Mouse (Mus musculus): ENCODE results near the gene Fbxl15. TPM values are rescaled to one million over a fixed set of nuclear protein-coding genes. Genes with fewer than 3 reads are reported as not detected.
A peak's percentile ranks its signal among the peaks of the same experiment; 100 is the strongest.

Fbxl15 gene
- total RNA-seq, 2 experiments from 2014 or later, result 26.8 to 28.9 TPM

DNA sequence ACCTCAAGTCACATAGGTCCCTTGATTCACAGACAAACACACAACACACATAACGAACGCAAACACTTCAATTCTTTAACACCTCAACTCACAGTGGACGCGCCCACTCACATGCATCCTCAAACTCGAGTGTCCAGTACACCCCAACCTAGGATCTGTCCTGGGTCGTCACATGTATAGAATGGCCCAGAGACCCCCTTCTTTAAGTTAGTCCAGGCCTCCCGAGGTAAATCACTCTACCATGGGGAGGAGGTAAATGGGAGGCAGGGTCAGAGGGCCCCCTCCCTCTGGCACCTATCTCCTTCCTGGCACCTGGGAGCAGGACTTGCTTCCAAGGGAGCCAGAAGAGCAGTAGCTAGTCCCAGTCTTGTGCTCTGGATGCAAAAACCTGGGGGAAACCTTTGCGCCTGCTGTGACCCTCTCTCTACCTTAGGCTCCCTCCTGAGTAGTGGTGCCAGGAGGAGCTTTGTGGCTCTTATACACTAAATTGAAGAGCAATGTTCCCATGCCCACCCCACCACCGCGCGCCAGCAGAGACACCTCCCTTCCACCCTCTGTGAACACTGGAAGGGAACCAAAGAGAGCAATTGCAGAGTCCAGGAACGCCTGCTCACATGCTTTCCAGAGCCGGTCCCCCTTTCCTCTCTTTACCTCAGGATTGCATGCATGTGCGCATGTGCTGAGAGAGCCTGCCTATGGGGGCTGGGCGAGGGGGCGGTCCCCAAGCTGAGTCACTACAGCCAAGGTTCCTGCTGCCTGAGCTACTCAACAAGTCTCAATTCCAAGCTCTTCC, 9.2 kb upstream of the Fbxl15 start:
- DNase-seq (ENCODE audit: low spot score in 2 of 2), result peak; percentile 90 to 96
- no peak for TF ChIP-seq CTCF (conservative IDR thresholded peaks at IDR 0.05)
- H3K4me3 ChIP-seq, result peak overlapping the region; percentile 64
- H3K27ac ChIP-seq, result peak overlapping the region; percentile 95

DNA sequence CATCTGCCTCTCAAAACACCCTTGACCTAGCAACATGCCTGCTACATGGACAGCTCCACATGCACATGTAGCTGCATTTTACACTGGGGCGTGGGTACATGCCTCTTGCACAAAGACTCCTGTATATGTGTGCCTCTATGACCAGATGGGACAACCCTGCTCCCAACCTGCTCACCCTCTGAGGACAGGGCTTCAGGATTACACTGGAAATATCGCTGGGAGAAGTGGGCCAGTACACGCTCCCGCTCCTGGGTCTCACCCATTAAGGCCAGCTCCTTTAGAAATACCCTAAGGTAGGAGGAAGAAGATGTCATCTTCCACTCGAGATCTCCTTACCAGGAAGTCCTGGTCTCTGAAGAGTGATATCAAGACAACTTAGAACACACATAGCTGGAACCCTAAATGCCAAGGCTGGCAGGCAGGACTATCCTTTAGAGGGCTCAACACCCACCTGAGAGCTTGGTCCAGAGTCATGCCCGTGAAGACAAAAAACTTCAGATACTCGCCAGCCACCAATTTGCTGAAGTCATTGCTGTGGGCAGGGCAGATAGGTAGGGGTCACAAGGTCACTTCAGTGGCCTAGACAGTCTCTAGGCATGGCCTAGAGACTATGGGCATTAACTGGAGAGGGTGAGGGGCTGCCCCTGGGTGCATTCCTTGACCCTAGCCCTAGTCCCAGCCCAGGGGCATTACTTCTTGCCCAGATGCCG, 7.8 kb upstream of the Fbxl15 start:
- peak overlapping the region; percentile 95 for H3K27ac ChIP-seq
- TF ChIP-seq CTCF (conservative IDR thresholded peaks at IDR 0.05), result no peak
- DNase-seq (ENCODE audit: low spot score in 2 of 2), result peak in 1 of 2 experiments; percentile 9
- no peak overlapping the region for H3K4me3 ChIP-seq

DNA sequence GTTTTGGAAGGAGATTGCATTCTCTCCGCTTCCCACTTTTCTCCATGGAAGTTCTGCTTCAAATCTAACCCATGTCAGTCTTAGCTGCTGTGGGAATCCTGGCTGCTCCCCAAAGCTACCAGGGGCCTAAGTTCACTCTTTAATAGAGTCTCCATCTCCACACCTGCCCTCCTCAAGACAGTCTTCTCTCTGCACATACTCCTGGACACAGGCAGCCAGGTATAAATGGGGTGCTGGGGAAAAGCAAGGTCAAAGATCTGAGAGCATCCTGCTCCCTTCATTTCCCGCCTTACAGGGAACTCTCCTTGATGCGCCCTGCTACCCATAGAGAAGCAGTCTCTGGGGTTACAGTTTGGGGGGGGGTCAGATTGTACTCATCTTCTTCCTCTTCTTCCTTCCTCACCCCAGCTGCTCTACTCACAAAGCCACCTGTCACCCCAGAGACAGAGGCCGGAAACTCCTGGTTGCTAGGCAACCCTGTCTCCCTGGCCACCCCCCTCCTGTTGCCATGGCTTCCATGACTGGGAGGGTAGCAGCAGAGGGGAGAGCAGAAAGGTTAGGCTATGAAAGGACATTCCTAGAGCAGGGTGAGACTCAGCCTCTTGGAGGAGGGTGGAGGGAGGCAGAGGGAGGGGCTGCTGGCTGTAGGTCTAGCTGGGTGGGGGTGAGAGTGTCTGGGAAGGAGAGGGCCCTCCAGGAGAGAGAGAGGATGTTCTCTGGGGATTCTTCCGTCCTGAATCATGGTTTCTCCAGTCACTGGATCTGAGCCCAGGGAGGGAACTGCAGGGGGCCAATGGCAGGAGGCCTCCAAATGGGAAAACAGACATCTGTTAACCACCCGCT, 6.7 kb upstream of the Fbxl15 start:
- no peak for TF ChIP-seq CTCF (conservative IDR thresholded peaks at IDR 0.05)
- Histone ChIP-seq H3K4me3 (peak overlapping the region; percentile 8; the same call in 1 of the 2 replicates), H3K27ac (peak overlapping the region; percentile 95)
- DNase-seq (ENCODE audit: low spot score in 2 of 2), result peak in 1 of 2 experiments; percentile 70

DNA sequence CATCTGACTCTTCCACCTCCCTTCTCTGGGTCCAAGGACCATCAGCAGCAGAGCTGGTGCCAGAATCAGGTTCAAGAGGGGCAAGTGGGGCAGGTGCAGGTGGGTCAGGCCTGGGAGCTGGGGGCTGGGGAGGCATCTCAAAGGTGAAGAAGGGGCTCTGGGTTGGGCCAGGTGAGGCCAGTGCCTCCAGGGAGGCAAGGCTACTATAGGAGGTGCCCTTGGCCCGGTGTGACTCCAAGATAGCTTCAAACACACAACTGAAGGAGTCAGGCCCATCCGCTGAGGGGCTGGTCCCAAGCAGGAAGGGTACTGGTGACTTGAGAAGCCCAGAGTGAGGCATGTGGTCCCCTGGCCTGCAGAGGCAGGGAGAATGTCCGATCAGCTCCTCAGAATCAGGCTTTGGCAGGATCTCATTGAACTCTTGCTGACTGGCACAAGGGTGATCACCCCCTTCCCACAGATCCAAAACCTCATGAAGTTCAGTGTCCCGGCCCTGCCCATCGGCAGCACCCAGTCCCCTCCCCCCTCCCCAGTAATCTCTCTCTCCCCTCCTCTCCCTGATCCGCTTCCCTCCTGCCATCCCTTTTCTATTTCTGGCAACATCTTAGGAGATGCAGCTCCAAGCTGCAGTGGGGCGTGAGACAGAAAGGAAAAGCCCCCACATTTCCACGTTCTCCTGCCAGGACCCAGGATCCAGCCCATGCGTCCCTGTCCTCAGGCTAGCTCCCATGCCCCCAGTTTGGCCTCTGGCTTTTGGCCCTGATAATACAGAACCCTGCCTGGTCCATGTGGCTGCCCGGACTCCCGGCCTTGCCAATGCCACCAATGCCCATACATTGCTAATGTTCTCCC, 5.6 kb upstream of the Fbxl15 start:
- DNase-seq (ENCODE audit: low spot score in 2 of 2), result peak in 1 of 2 experiments; percentile 9
- Histone ChIP-seq H3K27ac (peak overlapping the region; percentile 95), H3K4me3 (peak overlapping the region; percentile 24; the same call in 1 of the 2 replicates)
- no peak for TF ChIP-seq CTCF (conservative IDR thresholded peaks at IDR 0.05)

DNA sequence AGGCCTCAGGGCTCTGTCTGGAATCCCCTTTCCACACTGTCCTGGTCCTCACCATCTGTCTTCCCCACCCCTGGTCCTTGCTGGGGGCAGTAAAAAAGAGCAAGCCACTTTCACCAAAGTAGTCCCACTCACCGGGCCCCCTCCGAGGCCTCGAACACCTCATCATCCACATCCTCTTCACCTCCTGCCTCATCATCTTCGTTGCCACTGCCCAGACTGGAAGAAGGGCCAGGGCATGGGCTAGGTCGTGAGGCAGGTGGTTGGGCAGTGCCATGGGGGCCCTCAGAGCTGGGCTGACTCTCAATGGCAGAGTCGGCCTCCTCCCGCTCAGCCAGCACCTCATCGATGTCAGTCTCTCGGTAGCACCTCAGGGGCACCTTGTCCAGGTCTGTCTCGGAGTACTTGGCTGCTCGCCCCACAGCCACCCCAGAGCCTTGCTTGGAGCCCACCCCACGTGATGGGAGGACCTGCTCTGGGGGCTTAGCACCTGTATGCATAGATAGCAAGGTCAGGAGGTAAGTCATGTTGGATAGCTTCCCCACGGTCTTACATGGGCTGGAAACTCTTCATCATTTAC, 4.9 kb upstream of the Fbxl15 start:
- Histone ChIP-seq H3K4me3 (no peak overlapping the region; the same call in 1 of the 2 replicates), H3K27ac (peak overlapping the region; percentile 95)
- peak in 1 of 2 experiments; percentile 9 for DNase-seq (ENCODE audit: low spot score in 2 of 2)
- no peak for TF ChIP-seq CTCF (conservative IDR thresholded peaks at IDR 0.05)

DNA sequence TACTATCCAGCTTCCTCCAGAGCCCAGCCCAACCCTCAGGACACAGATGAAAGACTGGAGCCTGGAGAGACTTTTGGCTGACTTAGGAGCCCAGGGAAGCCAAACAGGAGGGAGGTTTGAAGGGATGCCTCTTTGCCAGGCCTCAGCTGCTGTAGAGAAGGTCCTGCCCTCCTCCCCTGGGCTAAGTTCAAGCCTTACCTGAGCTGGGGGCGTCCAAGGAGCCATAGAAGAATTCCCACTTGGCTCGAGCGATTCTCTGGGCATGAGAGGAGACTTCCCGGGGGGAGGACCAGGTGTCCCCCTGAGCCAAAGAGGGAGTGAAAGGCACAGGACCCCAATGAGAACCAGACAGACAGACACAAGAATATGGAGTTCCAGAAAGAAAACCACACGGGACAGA, 4.3 kb upstream of the Fbxl15 start:
- no peak overlapping the region; the same call in 1 of the 2 replicates for H3K27ac ChIP-seq
- no peak overlapping the region for H3K4me3 ChIP-seq
- no peak for TF ChIP-seq CTCF (conservative IDR thresholded peaks at IDR 0.05)
- DNase-seq (ENCODE audit: low spot score in 2 of 2), result no peak

DNA sequence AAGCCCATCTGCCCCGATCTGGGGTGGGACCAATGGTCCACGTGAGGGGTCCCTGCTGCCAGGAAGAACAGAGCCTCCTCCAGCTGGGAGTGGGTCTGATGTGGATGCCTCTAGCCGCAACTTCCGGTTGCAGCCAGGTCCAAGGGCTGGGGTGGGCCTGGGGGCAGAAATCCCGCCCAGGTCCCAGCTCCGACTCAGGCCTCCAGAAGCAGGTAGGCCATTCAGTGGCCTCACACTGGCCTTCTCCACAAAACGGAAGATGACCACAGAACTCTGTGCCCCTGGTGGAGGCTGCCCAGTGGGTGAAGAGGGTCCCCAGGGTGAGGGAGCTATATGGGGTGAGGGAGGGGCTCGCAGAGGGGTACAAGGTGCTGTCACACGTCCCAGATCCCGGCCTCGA, 3.6 kb upstream of the Fbxl15 start:
- no peak for TF ChIP-seq CTCF (conservative IDR thresholded peaks at IDR 0.05)
- no peak for DNase-seq (ENCODE audit: low spot score in 2 of 2)
- Histone ChIP-seq H3K27ac (no peak overlapping the region), H3K4me3 (no peak overlapping the region)

DNA sequence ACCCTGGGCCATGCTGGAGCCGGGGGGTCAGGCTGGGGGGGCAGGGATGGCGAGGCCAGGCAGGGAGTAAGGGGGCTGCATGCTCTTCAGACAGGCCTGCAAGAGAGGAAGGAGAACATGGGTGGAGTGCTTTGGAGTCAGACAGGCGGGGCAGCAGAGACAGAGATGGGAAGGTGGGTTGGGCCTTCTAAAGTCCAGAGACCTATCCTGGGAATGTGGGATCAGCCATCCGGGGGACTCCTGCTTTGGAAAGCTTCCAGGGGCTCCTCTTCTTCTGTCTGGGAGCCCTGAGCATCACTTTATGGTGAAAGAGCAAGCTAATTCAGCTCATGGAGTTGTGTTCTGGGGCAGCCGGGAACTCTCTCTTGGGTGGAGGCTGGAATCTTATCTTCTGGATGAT, 3.1 kb upstream of the Fbxl15 start:
- no peak for TF ChIP-seq CTCF (conservative IDR thresholded peaks at IDR 0.05)
- Histone ChIP-seq H3K27ac (no peak overlapping the region), H3K4me3 (no peak overlapping the region; the same call in 1 of the 2 replicates)
- no peak for DNase-seq (ENCODE audit: low spot score in 2 of 2)

DNA sequence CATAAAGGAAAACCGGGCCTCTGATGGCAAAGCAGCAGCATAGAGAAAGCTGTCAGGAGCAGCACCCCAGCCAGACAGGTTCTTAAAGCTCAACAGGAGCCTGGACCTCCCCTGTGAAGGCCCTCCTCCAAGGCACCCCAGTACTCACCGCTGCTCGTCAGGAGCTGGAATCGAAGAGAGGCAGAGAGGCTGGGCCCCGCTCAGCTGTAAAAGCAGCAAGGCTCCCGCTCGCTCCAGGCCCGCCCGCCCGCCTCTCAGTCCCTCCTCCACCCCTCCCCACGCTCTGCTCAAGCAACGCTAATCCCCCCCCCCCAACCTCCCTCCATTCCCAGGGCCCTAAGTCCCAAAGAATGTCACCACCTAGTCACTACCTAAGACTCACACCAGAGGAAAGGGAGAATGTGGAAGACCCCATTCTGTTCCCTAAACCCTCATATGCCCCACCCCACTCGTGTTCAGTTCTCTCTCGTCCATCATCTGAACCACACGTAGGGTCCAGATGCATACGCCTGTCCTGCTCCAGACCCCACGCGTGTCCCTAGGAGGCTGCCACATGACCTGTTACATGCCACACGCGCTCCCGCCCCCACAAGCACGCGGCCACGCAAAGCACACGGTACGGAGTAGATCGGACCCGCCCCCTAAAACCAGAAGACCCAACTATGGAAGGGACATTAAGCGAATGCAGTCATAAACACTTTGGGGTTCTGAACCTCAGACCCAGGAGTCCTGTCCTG, 1.8 kb upstream of the Fbxl15 start:
- no peak for TF ChIP-seq CTCF (conservative IDR thresholded peaks at IDR 0.05)
- H3K4me3 ChIP-seq, result peak overlapping the region; percentile 88
- peak overlapping the region; percentile 93 for H3K27ac ChIP-seq
- no peak for DNase-seq (ENCODE audit: low spot score in 2 of 2)

DNA sequence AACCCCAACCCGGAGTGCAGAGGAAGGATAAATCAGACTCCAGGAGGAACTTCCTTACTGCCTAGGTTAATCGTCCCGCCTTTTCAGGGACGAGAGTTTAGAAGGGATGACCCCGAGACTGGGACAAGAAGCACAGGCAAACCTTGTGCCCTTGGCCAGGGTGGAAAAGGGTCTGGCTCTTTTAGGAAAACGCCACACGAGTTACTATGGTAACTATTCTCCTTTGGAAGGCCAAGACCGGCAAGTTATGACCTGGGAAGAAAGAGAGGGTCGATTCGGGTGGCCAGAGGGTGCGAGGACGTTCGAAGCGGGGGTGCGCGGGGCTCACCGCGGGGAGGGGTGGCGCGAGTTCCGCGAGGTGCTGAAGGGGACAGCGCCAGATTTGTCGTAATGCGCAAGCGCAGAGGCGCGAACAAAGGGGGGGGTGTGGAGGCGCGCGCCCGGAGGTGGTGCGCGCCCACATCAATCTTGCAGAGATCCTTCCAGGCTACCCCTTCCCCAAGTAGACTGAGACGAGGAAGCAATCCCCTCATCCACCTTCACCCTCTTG, 1.2 kb upstream of the Fbxl15 start, which contains the start of gene Psd:
Gene Psd (minus strand): TSS at position 401 of the 550 bp plus-strand sequence.
- H3K27ac ChIP-seq, result peak within 1 kb of the TSS; percentile 93

More for the DNA sequence above, 1.2 kb upstream of the Fbxl15 start, which contains the start of gene Psd:
- peak within 1 kb of the TSS; percentile 88 for H3K4me3 ChIP-seq
- peak; percentile 69 to 74 for DNase-seq (ENCODE audit: low spot score in 2 of 2)
- TF ChIP-seq CTCF (conservative IDR thresholded peaks at IDR 0.05), result no peak
